Mouse (Mus musculus): ENCODE results near the gene Rlbp1.

The Rlbp1 gene

GRCm38 (mm10) chr7:79386422-79387133 lies at the start of gene Rlbp1:
Gene Rlbp1 (minus strand): TSS chr7:79387048.
- DNase-seq (ENCODE audit: low spot score) = no peak

GRCm38 (mm10) chr7:79428243-79428642 lies 41.4 kb upstream of the Rlbp1 start:
- no peak for DNase-seq (ENCODE audit: low spot score)

- no peak for DNase-seq (ENCODE audit: low spot score)
These were observed 39.0 kb upstream of the Rlbp1 start for GRCm38 (mm10) chr7:79425804-79426203.

GRCm38 (mm10) chr7:79422876-79423275 lies 36.0 kb upstream of the Rlbp1 start:
- no peak for DNase-seq (ENCODE audit: low spot score)

GRCm38 (mm10) chr7:79419950-79420349 lies 33.1 kb upstream of the Rlbp1 start:
- no peak for DNase-seq (ENCODE audit: low spot score)

GRCm38 (mm10) chr7:79414449-79415375 lies 27.9 kb upstream of the Rlbp1 start:
- DNase-seq (ENCODE audit: low spot score) = no peak

GRCm38 (mm10) chr7:79400296-79400695 lies 13.4 kb upstream of the Rlbp1 start:
- DNase-seq (ENCODE audit: low spot score) = no peak

- DNase-seq (ENCODE audit: low spot score) = no peak
These were observed 12.1 kb upstream of the Rlbp1 start for GRCm38 (mm10) chr7:79398971-79399370.

- DNase-seq (ENCODE audit: low spot score) = no peak
These were observed 11.6 kb upstream of the Rlbp1 start for GRCm38 (mm10) chr7:79398426-79398825.

GRCm38 (mm10) chr7:79397446-79397963 lies 10.7 kb upstream of the Rlbp1 start:
- DNase-seq (ENCODE audit: low spot score) = no peak

GRCm38 (mm10) chr7:79395186-79395585 lies 8.3 kb upstream of the Rlbp1 start:
- no peak for DNase-seq (ENCODE audit: low spot score)

- DNase-seq (ENCODE audit: low spot score) = no peak
These were observed 7.8 kb upstream of the Rlbp1 start for GRCm38 (mm10) chr7:79394666-79395065.

- DNase-seq (ENCODE audit: low spot score) = no peak
These were observed 7.1 kb upstream of the Rlbp1 start for GRCm38 (mm10) chr7:79393924-79394323.

- DNase-seq (ENCODE audit: low spot score) = peak; percentile 74
These were observed 6.1 kb upstream of the Rlbp1 start for GRCm38 (mm10) chr7:79392860-79393513.

- peak; percentile 96 for DNase-seq (ENCODE audit: low spot score)
These were observed 5.2 kb upstream of the Rlbp1 start, which contains the start of gene Fanci for GRCm38 (mm10) chr7:79391883-79392649. Gene Fanci (plus strand): TSS chr7:79391929.

- DNase-seq (ENCODE audit: low spot score) = no peak
These were observed 4.6 kb upstream of the Rlbp1 start for GRCm38 (mm10) chr7:79391471-79391870.

GRCm38 (mm10) chr7:79390141-79390708 lies 3.4 kb upstream of the Rlbp1 start:
- no peak for DNase-seq (ENCODE audit: low spot score)

GRCm38 (mm10) chr7:79388671-79389206 lies 1.9 kb upstream of the Rlbp1 start:
- no peak for DNase-seq (ENCODE audit: low spot score)

GRCm38 (mm10) chr7:79387991-79388390 lies 1.1 kb upstream of the Rlbp1 start:
- no peak for DNase-seq (ENCODE audit: low spot score)

GRCm38 (mm10) chr7:79387140-79387539 lies 292 bp upstream of the Rlbp1 start:
- no peak for DNase-seq (ENCODE audit: low spot score)
